Mouse (Mus musculus): ENCODE measurements around the gene Cyb561d2. TPM values are rescaled to one million over a fixed set of nuclear protein-coding genes. Genes with fewer than 3 reads are reported as not detected.

The Cyb561d2 gene
- polyA plus RNA-seq, 1 experiment from 2014 or later = 7.6 TPM

DNA sequence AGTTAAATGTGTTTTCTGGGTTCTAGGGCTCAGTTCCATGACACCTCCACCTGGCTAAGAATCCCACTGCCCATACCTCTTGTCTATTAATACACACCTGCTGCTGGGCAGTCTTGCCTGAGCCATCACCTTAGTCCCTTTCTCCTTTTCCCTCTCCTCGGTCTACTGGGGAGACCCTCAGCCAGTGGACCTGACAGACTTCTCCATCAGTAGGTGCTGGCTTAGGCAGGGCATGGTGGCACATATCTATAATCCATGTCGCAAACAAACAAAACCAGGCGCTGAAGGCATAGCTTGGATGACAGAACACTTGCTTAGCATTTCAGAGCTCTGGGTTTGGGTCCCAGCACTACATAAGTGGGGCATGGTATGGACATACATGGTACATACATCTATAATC is 3.3 kb downstream of the Cyb561d2 start:
- H3K79me2 ChIP-seq (ENCODE audit: inconsistent target) = peaks cover 43% of the 10 kb centered on the region
- H3K36me3 ChIP-seq (ENCODE audit: inconsistent target) = peaks cover 27% of the 10 kb centered on the region
- no peak overlapping the region for H3K27ac ChIP-seq
- H3K4me3 ChIP-seq (ENCODE audit: inconsistent target) = no peak overlapping the region
- WGBS (ENCODE audit: missing documents) = 89% methylated on average over 3 of the region's 3 CpGs

DNA sequence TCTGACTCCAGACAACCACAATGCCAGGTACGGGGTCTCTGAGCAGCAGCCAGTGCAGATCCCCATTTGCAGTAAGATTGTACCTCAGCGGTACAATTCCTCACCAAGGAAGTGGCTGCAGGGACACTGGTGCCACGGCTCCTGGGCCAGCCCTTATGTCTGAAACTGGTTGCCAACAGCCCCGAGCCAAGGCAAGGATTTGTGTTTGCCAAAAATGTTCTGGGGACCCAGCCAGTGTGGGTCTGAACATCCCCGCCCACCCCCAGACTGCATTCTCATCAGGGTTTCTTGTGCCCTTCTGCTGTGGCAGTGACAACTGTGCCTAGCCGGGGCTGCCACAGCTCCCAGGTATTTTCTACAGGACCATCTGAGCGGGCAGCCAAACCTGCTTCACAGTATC is 3.8 kb downstream of the Cyb561d2 start:
- WGBS (ENCODE audit: missing documents) = 99% methylated on average over 7 of the region's 7 CpGs

DNA sequence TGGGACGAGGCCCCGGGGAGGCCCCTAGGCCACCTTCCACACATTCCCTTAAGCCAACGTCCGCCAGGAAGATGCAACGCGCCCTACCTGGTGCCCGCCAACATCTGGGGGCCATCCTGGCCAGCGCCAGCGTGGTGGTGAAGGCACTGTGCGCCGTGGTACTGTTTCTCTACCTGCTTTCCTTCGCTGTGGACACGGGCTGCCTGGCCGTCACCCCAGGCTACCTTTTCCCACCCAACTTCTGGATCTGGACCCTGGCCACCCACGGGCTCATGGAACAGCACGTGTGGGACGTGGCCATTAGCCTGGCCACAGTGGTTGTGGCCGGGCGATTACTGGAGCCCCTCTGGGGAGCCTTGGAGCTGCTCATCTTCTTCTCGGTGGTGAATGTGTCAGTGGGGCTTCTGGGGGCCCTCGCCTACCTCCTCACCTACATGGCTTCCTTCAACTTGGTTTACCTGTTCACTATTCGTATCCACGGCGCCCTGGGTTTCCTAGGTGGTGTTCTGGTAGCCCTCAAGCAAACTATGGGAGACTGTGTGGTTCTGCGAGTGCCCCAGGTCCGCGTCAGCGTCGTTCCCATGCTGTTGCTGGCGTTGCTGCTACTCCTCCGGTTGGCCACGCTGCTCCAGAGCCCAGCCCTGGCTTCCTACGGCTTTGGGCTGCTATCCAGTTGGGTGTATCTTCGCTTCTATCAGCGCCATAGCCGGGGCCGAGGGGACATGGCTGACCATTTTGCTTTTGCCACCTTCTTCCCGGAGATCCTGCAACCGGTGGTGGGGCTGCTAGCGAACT is 7.4 kb downstream of the Cyb561d2 start:
- peak overlapping the region; percentile 75 for H3K4me3 ChIP-seq (ENCODE audit: inconsistent target)
- WGBS (ENCODE audit: missing documents) = 2% methylated on average over 40 of the region's 40 CpGs
- peaks cover 43% of the 10 kb centered on the region for H3K79me2 ChIP-seq (ENCODE audit: inconsistent target)
- peak overlapping the region; percentile 57 for H3K27ac ChIP-seq
- peaks cover 23% of the 10 kb centered on the region for H3K36me3 ChIP-seq (ENCODE audit: inconsistent target)

More for the DNA sequence above, 3.8 kb downstream of the Cyb561d2 start:
- Histone ChIP-seq H3K27ac (no peak overlapping the region), H3K79me2 (ENCODE audit: inconsistent target) (peaks cover 43% of the 10 kb centered on the region), H3K4me3 (ENCODE audit: inconsistent target) (no peak overlapping the region), H3K36me3 (ENCODE audit: inconsistent target) (peaks cover 26% of the 10 kb centered on the region)

DNA sequence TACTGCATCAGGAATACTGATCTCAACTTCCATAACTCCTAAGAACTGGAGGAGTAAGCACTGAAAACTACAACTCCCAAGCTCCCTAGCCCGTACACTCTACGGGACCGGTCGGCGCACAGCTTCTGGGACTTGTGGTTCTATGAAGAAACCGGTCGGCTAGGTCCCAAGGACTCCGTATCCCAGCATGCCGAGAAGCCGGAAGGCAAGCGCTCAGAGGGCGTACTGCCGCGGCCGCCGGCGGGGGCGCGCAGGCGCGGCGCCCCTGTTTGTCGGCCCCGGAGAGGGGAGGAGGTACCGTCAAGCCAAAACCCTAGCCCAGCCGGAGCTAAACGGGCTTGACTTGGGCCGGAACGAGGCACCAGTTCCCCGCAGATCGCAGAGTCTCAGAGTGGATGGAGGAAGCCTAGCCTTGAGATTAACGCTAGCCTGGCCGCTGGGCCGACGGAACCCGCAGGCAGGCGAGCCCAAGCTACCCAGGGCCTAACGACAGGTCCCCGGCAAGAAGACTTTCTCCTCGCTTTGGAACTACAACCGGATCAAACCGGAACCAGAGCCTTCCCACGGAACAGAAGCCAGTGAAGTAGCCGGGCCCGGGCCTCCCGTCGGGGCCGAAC is 8.1 kb downstream of the Cyb561d2 start, which contains the start of gene Tmem115:
Tmem115 (plus strand) TSS at position 155 of the 617 bp plus-strand sequence.
- Histone ChIP-seq H3K4me3 (ENCODE audit: inconsistent target) (peak within 1 kb of the TSS; percentile 75), H3K79me2 (ENCODE audit: inconsistent target) (peaks cover 43% of the 10 kb centered on the region), H3K36me3 (ENCODE audit: inconsistent target) (peaks cover 17% of the 10 kb centered on the region), H3K27ac (peak within 1 kb of the TSS; percentile 57)
- WGBS (ENCODE audit: missing documents) = under 1% methylated on average over 47 of the region's 48 CpGs

DNA sequence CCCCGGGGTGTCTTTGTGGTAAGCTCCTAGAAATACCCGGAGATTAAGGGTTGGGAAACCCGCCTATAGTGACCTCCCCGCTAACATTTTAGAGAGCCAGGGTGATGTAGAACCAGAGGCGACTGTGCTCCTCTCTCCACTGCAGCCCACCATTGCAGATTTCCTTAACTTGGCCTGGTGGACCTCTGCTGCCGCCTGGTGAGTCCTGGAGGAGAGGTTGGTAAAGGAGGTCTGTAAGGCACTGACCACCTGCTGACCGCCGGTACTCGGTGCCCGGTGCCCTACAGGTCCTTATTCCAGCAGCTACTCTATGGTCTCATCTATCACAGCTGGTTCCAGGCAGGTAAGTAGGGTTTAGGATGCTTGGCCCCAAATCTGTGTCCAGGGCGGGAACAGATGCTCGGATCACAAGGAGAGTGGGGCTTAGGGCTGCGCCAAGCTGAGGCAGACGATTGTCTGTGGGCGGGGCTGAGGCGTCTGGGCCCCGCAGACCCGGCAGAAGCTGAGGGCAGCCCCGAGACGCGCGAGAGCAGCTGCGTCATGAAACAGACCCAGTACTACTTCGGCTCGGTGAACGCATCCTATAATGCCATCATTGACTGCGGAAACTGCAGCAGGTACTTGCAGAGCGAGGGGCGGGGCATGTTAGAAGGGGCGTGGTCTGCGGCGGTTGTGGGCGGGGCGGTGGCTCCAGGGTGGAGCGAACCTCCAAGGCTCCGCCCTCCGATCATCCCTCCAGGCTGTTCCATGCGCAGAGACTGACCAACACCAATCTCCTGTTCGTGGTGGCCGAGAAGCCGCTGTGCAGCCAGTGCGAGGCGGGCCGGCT is 15.6 kb downstream of the Cyb561d2 start:
- H3K4me3 ChIP-seq (ENCODE audit: inconsistent target) = no peak overlapping the region
- H3K27ac ChIP-seq = no peak overlapping the region
- WGBS (ENCODE audit: missing documents) = 12% methylated on average over 44 of the region's 44 CpGs
- no peaks in the 10 kb centered on the region for H3K79me2 ChIP-seq (ENCODE audit: inconsistent target)
- no peaks in the 10 kb centered on the region for H3K36me3 ChIP-seq (ENCODE audit: inconsistent target)

DNA sequence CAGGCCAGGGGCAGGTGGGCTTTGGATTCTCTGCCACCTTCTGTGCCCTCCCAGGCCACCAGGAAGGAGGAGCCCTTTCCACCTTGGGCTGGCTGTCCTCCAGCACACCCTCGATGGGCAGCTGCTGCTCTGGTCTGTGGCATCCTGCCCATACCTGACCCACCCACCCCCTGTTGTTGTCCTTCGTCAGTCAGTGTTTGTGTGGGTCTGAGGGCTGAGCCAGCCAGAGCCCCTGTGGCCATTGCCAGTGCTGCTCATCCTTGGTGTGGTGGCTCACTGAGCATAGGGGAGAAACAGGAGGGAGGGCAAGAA is 19.6 kb downstream of the Cyb561d2 start:
- no peaks in the 10 kb centered on the region for H3K79me2 ChIP-seq (ENCODE audit: inconsistent target)
- WGBS (ENCODE audit: missing documents) = 48% methylated on average over 2 of the region's 2 CpGs
- H3K27ac ChIP-seq = no peak overlapping the region
- H3K36me3 ChIP-seq (ENCODE audit: inconsistent target) = no peaks in the 10 kb centered on the region
- no peak overlapping the region for H3K4me3 ChIP-seq (ENCODE audit: inconsistent target)

DNA sequence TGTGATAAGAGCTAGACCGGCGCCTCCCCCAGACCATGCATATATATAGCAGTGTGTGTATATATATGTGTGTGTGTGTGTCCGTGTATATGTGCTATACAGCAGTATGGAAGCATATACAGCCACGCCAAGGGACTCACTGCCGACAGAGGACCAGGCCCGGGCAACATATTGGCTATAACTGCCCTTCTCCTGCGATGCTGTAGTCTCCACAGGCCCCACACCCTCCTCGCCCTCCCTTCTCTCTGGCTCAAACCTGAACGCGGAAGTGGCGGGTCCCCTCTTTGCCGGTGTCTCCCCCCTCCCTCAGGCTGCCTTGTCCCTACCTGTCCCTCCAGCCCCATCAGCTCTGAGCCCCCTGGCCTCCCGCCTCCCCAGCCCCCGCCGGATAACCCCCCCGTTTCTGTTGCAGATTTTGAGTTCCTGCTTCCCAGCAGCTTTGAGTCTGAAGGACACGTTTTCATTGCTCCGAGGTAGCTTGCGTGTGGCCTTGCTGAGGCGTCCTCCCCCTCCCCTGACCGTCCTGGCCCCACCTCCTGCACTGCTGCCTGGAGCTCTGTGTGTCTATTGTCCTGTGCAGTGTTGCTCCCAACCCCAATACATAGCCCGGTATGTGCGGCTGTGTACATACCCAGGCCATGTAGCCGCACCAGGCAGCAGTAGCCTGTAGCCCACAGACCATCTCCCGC is 20.1 kb downstream of the Cyb561d2 start:
- 15% methylated on average over 25 of the region's 25 CpGs for WGBS (ENCODE audit: missing documents)
- no peak overlapping the region for H3K27ac ChIP-seq

DNA sequence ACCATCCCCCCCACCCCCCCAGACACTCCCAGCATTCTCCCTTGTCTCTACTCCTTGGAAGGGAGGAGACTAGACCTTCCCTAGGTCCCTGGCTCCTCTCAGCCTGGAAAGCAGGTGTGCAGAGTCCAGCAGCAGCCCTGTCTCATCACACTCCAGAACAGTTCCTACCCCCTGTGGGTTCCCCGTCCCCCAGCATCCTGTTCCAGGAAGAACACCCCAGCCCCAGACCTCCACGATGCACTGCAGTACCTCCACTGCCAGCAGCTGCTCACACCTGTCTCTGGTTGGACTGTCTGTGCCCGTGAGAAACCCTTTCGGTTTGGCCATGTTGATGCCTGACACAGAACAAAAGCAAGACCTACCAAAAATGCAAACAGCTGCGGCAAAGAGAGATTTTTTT is 20.8 kb downstream of the Cyb561d2 start:
- Histone ChIP-seq H3K36me3 (ENCODE audit: inconsistent target) (no peaks in the 10 kb centered on the region), H3K4me3 (ENCODE audit: inconsistent target) (no peak overlapping the region), H3K79me2 (ENCODE audit: inconsistent target) (no peaks in the 10 kb centered on the region), H3K27ac (no peak overlapping the region)
- 15% methylated on average over 5 of the region's 5 CpGs for WGBS (ENCODE audit: missing documents)

More for the DNA sequence above, 20.1 kb downstream of the Cyb561d2 start:
- H3K79me2 ChIP-seq (ENCODE audit: inconsistent target) = no peaks in the 10 kb centered on the region
- no peaks in the 10 kb centered on the region for H3K36me3 ChIP-seq (ENCODE audit: inconsistent target)
- no peak overlapping the region for H3K4me3 ChIP-seq (ENCODE audit: inconsistent target)

DNA sequence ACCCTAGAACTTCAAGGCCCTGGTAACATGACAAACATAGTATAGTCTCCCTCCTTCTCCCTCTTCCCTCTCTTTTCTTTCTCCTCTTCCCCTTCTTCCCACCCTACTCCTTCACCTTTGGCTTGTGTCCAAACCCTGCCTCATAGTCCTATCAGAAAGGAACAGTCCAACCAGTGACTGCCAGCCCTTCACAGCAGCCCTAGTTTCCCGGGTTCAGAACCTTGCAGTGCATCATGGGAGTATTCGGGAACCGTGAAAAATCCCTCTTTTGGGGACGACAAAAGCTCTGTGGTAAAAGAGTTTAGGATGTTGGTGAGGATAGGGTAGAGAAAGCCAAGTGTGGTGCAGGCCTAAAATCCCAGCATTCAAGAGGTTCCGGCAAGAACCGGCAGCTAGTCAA is 21.7 kb downstream of the Cyb561d2 start:
- Histone ChIP-seq H3K79me2 (ENCODE audit: inconsistent target) (no peaks in the 10 kb centered on the region), H3K27ac (no peak overlapping the region), H3K36me3 (ENCODE audit: inconsistent target) (no peaks in the 10 kb centered on the region), H3K4me3 (ENCODE audit: inconsistent target) (no peak overlapping the region)
- 93% methylated on average over 6 of the region's 6 CpGs for WGBS (ENCODE audit: missing documents)

DNA sequence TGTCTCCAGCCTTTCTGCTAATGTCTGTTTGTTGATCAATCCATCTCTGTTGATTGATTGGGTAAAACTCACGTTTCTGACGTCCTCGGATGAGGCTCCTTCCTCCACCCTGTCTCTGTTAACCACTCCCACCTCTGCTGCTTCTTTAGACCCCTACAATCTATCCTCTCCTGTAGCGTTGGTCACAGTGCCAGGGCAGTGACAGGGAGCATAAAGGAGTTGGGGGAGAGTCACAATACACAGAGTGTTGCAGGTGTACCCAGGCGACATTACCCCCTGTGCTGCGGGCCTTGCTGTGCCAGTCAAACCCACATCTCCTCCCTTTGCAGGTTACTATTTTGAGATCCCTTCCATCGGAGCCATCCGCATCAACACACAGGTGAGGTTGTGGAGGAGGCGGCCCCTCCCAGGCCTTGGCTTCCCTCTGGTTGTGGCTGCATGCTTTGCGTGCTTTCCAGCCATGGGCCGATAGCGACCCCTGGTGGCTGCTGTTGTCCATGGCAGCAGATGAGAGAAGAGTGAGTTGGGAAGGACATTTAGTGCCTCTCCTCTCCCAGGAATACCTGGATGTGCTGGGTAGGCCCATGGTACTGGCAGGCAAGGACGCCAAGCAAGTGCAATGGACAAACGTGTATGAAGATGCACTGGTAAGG is 27.6 kb downstream of the Cyb561d2 start:
- H3K79me2 ChIP-seq (ENCODE audit: inconsistent target) = no peaks in the 10 kb centered on the region
- WGBS (ENCODE audit: missing documents) = 26% methylated on average over 14 of the region's 14 CpGs

DNA sequence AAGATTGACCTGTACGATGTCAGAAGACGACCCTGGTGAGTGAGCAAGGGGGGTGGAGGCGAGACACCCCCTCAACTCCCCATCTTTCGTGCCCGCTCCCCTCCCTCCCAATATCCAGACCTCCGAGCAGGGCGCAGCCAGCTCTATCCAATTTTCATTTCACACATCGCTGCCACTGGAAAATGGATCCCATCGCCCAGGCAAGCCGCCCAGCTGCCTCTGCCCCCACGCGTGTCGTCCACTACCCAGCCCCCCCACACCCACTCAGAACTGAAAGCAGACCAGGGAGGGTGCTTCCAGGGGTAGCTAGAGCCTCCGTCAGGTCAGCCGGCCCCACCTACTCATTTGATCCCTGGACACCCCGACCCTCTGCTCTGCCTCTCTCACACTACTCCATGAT is 29.7 kb downstream of the Cyb561d2 start:
- Histone ChIP-seq H3K79me2 (ENCODE audit: inconsistent target) (no peaks in the 10 kb centered on the region), H3K27ac (no peak overlapping the region), H3K36me3 (ENCODE audit: inconsistent target) (no peaks in the 10 kb centered on the region), H3K4me3 (ENCODE audit: inconsistent target) (no peak overlapping the region)
- WGBS (ENCODE audit: missing documents) = 92% methylated on average over 15 of the region's 16 CpGs

More for the DNA sequence above, 27.6 kb downstream of the Cyb561d2 start:
- H3K27ac ChIP-seq = no peak overlapping the region
- H3K36me3 ChIP-seq (ENCODE audit: inconsistent target) = no peaks in the 10 kb centered on the region
- H3K4me3 ChIP-seq (ENCODE audit: inconsistent target) = no peak overlapping the region

DNA sequence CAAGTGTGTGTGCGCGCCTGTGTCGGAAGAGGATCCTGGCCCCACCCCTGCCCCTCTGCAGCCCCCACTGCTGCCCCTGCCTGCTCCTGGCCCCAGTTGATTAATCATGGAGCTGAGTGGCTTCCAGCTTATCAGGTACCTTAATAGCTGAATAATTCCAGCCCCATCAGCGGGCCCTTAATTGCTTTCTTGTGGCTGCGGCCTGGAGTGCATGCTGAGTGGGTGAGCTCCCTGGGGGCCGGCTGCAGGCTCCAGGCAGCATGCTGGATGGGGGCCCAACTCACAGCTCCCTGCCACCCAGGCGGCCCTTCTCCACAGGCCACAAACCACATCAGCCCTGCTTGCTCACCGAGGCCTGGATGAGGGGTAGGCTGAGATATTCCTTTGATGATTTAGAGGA is 30.6 kb downstream of the Cyb561d2 start:
- H3K79me2 ChIP-seq (ENCODE audit: inconsistent target) = no peaks in the 10 kb centered on the region
- H3K36me3 ChIP-seq (ENCODE audit: inconsistent target) = no peaks in the 10 kb centered on the region
- H3K27ac ChIP-seq = no peak overlapping the region
- H3K4me3 ChIP-seq (ENCODE audit: inconsistent target) = no peak overlapping the region
- WGBS (ENCODE audit: missing documents) = 81% methylated on average over 8 of the region's 8 CpGs

DNA sequence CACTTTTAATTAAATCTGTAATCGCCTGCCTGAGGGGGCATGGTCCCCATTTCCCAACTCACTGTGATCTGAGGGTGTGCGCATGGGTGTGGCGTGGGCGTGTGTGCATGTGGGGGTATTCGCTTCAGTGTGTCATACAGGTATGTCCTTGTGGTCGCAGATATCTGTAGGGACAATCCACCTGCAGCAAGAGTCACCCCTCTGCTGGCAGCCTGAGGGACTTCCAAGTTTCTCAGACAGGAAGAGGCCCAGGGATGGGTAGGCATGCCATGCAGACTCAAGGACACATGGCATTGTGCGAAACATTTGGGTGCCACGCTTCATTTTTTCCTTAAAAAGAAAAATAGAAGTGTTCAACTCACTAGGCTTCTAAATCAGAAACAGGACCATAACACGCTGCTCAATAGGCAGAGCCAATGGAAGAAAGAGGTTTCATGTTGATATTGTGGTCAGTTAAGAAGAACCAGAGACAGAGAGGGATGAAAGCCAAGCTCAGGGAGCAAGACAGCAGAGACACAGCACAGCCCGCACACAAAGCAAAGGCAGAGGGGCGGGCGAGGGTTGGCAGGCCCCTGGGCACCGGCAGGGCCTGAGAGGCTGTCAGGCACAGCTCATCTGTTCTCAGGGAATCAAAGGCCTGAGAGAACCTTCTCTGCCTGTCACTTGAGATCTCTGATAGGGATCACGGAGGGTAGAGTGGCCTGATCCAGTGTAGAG is 31.5 kb downstream of the Cyb561d2 start:
- WGBS (ENCODE audit: missing documents) = 83% methylated on average over 14 of the region's 14 CpGs
- no peak overlapping the region for H3K4me3 ChIP-seq (ENCODE audit: inconsistent target)
- no peaks in the 10 kb centered on the region for H3K36me3 ChIP-seq (ENCODE audit: inconsistent target)
- H3K79me2 ChIP-seq (ENCODE audit: inconsistent target) = no peaks in the 10 kb centered on the region
- H3K27ac ChIP-seq = no peak overlapping the region

Measured in macrophage (primary cell).